In genomic region chr10:4160242-4160785, GRCm38 (mm10) we compare ENCODE assay signal across 12 mouse cellular contexts.
DNase-seq lines count a peak whose midpoint lies in the region; ATAC-seq and TF ChIP-seq lines count a peak whose summit lies in the region.
"Had no signal": no experiment of that assay in that cellular context is flagged by ENCODE, and none has a peak within 500 bp of the region (broad histone marks: within the 10 kb centered on the region; RNA-seq: fewer than 3 reads in every experiment).

No protein-coding gene starts in this region.

- H3K27me3 ChIP-seq in heart, embryonic 12.5 days (replicated peaks) = no peaks in the 10 kb centered on the region
- H3K27me3 ChIP-seq in lung, embryonic 14.5 days (ENCODE audit: insufficient read depth, low read length) = no peaks in the 10 kb centered on the region
- no peaks in the 10 kb centered on the region for H3K27me3 ChIP-seq in heart, embryonic 16.5 days (ENCODE audit: control insufficient read depth, insufficient read depth, low read length)

- WGBS in heart, embryonic 12.5 days = 44% methylated on average over 13 of the region's 13 CpGs
- WGBS in lung, embryonic 14.5 days = 45% methylated on average over 13 of the region's 13 CpGs
- WGBS in heart, embryonic 16.5 days = 35% methylated on average over 13 of the region's 13 CpGs

- H3K27ac ChIP-seq in heart, embryonic 12.5 days (ENCODE audit: poor library complexity, severe bottlenecking) = peak overlapping the region; percentile 25; the same call in 1 of the 2 replicates
- H3K27ac ChIP-seq in lung, embryonic 14.5 days (ENCODE audit: low read depth) = peak overlapping the region; percentile 31
- 0 out of 2 replicates have a peak overlapping the region, but pooled peaks have one; percentile 33 for H3K27ac ChIP-seq in heart, embryonic 16.5 days (ENCODE audit: low read length)

- no peak for TF ChIP-seq CTCF in lung, embryonic 14.5 days (IDR thresholded peaks at IDR 0.05; ENCODE audit: low read depth)

- peak overlapping the region; percentile 35 for H3K4me2 ChIP-seq in heart, embryonic 12.5 days
- H3K4me2 ChIP-seq in lung, embryonic 14.5 days = no peak overlapping the region
- H3K4me2 ChIP-seq in heart, embryonic 16.5 days (ENCODE audit: low read depth, low read length) = peak overlapping the region; percentile 17

- H3K4me1 ChIP-seq in heart, embryonic 12.5 days (replicated peaks) = peaks cover 29% of the 10 kb centered on the region
- H3K4me1 ChIP-seq in lung, embryonic 14.5 days (ENCODE audit: insufficient read depth) = peaks cover 22% of the 10 kb centered on the region
- H3K4me1 ChIP-seq in heart, embryonic 16.5 days (ENCODE audit: control insufficient read depth, insufficient read depth, low read length) = peaks cover 13% of the 10 kb centered on the region

- peaks cover 7% of the 10 kb centered on the region for H3K36me3 ChIP-seq in heart, embryonic 12.5 days
- H3K36me3 ChIP-seq in lung, embryonic 14.5 days (ENCODE audit: insufficient read depth) = no peaks in the 10 kb centered on the region
- no peaks in the 10 kb centered on the region for H3K36me3 ChIP-seq in heart, embryonic 16.5 days (ENCODE audit: control insufficient read depth, insufficient read depth)

- no peak overlapping the region for H3K4me3 ChIP-seq in heart, embryonic 12.5 days
- H3K4me3 ChIP-seq in lung, embryonic 14.5 days (ENCODE audit: low read depth, low read length) = no peak overlapping the region
- no peak overlapping the region for H3K4me3 ChIP-seq in heart, embryonic 16.5 days (ENCODE audit: low read length)
- H3K4me3 ChIP-seq: myocyte had no signal

- DNase-seq in heart, adult 8-10 months (ENCODE audit: low spot score) = no peak
- DNase-seq in lung, embryonic 14.5 days = peak; percentile 68
- no peak for DNase-seq in lung, postnatal 36 days
- DNase-seq in retina, postnatal 1 day = peak; percentile 48
- DNase-seq in adrenal gland, postnatal 25 days = no peak
- DNase-seq: adrenal gland, postnatal 14 days; kidney, adult 2 months; liver; thymus, adult 2 months had no signal

- ATAC-seq in heart, embryonic 12.5 days (ENCODE audit: insufficient number of reproducible peaks, low FRiP score) = peak; percentile 42; the same call in 1 of the 2 replicates
- ATAC-seq in lung, embryonic 14.5 days (ENCODE audit: insufficient read depth) = peak; percentile 63; the same call in 1 of the 2 replicates
- 0 out of 2 replicates have a peak, but pooled peaks have one; percentile 41 for ATAC-seq in heart, embryonic 16.5 days (replicated peaks; ENCODE audit: extremely low read depth, insufficient read depth, low FRiP score)

- no peak overlapping the region for H3K9ac ChIP-seq in heart, embryonic 12.5 days
- 0 out of 2 replicates have a peak overlapping the region, but pooled peaks have one; percentile 16 for H3K9ac ChIP-seq in lung, embryonic 14.5 days
- H3K9ac ChIP-seq in heart, embryonic 16.5 days (ENCODE audit: low read length) = no peak overlapping the region

- H3K9me3 ChIP-seq in heart, embryonic 12.5 days (replicated peaks) = peaks cover 7% of the 10 kb centered on the region; the same call in 1 of the 2 replicates
- no peaks in the 10 kb centered on the region for H3K9me3 ChIP-seq in lung, embryonic 14.5 days (ENCODE audit: low read depth, low read length)
- 0 out of 2 replicates have a peak, but pooled peaks cover 2% of the 10 kb centered on the region for H3K9me3 ChIP-seq in heart, embryonic 16.5 days (replicated peaks; ENCODE audit: control insufficient read depth, low read length)

Comparison
In these comparisons a context has a peak if more than half of its experiments do, and no peak if none do; other contexts are left out.
1. DNase-seq: peak in lung, embryonic 14.5 days (single experiment) and retina, postnatal 1 day (single experiment); none in heart, adult 8-10 months (single experiment), lung, postnatal 36 days (single experiment) and adrenal gland, postnatal 25 days (single experiment).
2. Peak in every context shown above with its lines, with median percentiles within 50 percentile points of each other: ATAC-seq and H3K27ac ChIP-seq.